Mouse (Mus musculus): Measurements from ENCODE around the gene Pard3.

The Pard3 gene

DNA sequence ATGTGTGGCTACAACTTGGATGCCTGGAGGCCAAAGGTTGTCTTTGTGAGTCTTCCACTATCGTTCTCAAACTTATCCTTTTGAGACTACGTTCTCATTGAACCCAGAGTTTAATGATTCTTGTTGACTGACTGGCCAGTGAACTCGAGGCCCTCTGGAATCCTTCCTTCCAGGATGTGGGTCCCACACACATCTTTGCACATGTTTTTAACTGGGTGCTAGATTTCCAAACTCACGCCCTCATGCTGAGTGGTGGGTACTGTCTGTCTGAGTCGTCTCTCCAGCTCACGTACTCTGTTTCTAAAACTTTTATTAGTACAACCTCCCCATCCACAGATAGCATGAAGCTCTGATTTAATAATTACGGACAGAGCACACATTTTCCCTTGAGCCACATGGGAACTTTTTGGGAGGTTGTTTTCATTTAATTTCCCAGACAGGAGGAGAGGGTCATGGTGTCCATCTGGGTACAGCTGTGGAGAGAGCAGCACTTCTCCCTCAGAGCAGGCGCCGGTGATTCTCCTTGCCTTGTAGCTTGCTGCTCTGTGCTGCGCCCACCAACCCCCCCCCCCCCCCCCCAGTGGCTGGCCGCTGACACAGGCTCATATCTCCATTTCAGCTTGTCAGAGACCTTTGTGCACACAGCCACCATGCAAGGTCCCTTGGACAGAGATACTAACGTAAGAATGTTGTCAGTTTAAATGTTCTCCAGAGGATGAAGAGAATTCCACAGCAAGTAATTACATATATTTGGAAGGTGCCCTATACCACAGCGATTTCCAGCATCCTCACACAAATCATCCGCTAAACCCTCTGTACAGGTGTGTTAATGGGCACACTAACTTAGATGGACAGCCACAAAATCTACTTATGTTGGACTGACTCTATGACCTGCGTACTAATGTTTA lies 165.9 kb downstream of the Pard3 start:
- no peak for DNase-seq (ENCODE audit: low read depth, low spot score)

DNA sequence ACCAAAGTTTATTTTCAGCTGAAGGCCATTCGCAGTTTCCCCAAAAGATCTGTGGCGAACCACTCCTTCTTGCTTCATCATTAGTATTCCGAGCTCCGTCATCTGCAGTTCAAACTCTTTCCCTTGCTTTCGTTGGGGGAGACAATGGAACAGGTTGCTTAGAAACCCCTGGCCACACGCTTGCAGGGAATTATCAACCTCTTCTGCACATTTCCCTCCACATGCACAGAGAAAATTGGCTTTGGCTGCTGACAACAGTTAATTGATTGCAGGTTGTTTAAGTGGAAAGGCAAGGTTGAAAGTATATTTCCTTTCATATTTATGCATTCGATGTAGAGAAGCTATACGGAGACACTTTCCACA lies 166.5 kb downstream of the Pard3 start:
- DNase-seq (ENCODE audit: low read depth, low spot score) = no peak

DNA sequence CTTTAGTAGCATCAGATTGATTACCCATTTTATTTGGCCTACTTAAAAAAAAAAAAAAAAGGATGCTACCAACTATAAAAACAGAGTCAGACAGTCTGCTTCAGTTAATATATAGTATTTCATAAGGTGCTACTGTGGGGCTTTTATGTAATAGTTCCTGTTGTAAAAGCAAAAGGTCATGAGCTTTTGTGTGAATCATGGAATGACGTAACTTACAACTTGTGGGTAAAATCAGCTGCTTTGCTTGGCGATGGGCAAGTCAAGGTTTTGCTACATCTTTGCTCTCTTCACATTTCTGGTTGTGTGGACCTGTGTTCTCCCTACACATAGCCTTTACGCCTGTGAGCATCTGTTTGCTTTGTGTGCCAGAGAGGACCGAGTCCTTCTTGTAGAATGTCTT lies 179.7 kb downstream of the Pard3 start:
- no peak for DNase-seq (ENCODE audit: low read depth, low spot score)

DNA sequence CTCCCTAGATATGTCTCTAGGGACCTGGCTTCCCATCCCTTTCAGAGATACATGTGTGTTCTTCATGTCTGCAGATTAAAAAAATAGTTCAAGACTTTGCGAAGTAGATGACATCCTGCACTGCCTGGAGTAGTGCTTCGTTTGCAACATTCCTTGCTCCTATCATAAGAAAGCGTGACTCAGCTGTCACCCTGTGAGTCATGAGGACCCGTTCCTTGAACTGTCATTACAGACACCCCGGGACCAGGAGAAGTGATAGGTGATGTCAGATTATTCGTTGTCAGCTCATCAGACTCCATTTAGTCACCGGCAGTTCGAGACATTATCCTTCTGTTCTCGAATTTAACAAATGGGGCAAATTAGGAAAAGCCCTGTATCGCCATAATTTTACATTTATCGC lies 180.1 kb downstream of the Pard3 start:
- DNase-seq (ENCODE audit: low read depth, low spot score) = peak; percentile 56

DNA sequence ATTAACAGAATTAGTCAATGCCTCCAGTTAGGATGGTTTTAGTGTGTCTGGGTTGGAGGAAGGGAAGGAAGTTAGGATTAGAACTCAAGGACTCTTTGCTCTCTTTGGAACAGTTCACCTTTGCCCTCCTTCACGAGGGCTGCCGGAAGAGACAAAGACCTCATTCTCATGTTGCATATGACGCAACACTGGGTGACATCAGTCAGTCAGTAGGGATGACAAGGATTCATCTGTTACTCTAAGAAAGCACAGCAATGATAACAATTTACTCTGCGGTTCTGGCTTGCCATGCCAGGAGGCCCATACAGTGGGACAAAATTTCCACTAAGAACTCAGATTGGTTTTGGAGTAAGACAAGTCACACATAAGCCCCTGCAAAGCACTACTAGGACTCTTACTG lies 187.1 kb downstream of the Pard3 start:
- peak; percentile 49 for DNase-seq (ENCODE audit: low read depth, low spot score)

DNA sequence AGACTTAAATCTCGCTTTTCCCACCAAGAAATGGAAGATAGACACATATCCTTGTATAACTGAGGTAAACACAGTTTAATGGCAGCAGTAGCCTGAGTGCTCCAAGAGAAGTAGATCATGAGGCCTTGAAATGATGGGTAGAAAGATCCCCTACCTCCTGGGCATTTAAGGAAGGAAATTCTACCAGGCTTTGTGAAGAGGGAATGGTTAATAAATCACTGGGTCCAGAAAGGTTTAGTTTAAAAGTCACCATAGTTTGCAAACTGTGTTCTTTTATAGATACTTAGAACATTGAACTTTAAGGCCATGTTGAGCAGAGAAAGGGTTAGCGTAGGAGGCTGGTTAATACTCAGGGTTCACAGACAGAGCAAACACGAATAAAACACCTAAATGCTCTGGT lies 187.8 kb downstream of the Pard3 start:
- DNase-seq (ENCODE audit: low read depth, low spot score) = no peak

DNA sequence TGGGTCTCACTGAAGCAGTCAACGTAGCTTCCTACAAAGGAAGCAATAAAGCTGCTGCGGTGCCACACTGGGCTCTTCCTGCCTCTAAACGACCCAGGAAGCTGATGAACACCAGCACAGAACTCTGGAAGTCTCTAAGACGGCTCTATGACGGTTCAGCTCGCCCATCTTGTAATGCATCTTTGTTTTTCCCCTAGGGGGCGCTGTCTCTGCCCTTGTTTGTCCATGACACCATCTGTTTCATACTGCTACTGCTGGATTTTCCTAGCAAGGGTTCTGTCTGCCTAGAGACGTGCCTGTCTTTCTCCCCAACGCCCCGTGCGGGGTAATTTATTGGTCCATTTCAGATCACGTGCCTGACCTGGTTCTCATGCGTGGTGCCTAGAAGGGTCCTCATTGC lies 188.3 kb downstream of the Pard3 start:
- DNase-seq (ENCODE audit: low read depth, low spot score) = no peak

DNA sequence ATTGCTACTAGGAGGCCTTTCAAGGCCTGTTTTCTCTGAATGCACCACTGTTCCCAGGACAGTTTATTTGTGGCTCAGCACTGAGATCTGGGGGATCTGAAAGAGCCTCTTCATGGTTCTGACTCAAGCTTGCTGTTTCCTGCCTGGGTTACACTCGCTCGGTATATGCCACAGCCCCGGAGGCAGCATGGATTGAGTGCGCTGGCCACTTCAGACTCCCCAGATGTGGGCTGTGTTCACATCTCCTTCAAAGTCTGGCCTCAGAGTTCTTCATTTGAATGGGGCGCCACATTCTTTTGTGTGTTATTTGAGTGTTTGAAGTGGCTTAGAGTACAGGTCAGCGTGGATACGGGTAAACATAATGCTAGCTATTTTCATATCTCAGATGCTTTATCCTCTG lies 190.9 kb downstream of the Pard3 start:
- DNase-seq (ENCODE audit: low read depth, low spot score) = peak; percentile 47

DNA sequence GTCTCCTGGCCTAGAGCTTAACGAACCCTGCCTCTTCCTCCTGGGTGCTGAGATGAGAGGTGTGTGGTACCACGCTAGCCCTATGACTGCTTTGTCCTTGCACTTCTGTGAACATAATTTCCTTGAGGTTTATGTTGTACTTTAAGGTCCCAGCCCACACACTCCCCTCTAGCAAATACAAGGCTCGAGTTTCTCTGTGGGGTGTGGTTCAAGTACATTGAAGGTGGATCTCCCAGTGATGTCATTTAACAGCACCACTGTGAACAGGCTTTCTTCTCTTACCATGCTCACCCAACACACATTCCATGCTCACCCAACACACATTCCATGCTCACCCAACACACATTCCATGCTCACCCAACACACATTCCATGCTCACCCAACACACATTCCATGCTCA lies 193.4 kb downstream of the Pard3 start:
- no peak for DNase-seq (ENCODE audit: low read depth, low spot score)

DNA sequence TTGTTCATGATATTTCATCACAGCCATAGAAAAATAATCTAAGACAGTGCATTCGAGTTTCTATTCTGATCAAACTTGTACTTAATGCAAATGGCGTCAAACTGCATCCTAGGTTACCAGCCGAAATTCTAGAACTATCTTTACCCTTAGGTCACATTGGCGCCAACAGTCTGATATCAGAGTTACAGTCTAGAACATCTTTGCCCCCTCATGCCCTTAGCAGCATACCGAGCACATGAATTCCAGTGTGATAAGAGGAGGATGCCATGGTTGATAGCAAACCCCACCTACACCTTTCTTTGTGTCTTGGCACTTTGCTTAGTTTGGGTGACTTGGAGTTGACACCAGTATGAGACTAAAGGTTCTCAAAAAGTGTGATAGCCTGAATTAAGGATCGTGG lies 197.4 kb downstream of the Pard3 start:
- no peak for DNase-seq (ENCODE audit: low read depth, low spot score)

DNA sequence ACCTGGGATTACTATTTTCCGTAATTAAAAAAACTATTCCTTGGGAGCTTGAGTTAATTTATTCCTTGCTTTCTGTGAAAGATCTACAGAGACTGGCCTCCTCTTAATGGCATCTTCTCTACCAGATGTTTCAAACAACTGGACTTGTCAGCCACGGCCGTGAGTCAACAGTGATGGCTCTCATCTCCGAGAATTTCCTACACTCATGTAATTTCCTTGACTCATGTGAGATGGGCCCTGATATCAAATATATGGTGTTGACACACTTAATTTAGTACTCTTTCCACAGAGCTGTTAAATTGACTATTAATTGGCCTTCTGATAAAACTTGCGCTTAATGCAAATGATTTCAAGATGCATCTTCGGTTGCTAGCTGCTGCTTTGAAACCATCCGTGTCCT lies 198.3 kb downstream of the Pard3 start:
- no peak for DNase-seq (ENCODE audit: low read depth, low spot score)

DNA sequence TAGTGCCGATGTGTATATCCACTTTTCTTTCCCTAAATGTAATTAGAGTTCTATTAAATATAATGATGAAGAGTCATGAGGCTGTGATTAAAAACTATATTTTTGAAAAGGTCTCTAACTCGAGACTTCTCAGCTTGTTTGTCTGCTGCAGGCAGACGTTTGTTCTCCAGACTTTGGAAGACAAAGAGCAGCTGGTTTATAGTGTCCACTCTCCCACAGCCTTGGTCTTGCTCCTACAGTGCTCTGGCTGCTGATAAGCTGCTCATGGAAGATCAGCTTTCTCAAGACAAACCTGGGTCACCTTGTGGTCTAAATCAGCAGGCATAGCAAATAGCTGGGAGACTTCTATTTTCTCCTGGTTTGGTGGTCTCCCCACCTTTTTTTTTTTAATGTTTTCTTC lies 198.7 kb downstream of the Pard3 start:
- no peak for DNase-seq (ENCODE audit: low read depth, low spot score)

DNA sequence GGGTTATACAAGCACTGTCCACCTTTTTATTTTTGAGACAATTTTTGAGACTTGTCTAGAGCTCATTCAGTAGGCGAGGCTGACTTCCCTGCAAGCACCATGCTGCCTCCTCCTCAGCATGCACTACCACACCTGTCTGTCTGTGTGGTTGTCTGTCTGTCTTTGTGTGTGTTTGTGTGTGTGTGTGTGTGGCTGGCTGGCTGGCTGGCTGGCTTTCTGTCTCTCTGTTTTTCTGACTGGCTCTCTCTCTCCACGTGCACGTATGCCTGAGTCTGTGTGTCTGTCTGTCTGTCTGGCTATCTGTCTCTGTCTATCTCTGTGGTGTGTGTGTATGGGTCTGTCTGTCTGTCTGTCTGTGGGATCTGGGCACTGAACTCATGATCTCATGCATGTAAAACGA lies 199.2 kb downstream of the Pard3 start:
- DNase-seq (ENCODE audit: low read depth, low spot score) = no peak

DNA sequence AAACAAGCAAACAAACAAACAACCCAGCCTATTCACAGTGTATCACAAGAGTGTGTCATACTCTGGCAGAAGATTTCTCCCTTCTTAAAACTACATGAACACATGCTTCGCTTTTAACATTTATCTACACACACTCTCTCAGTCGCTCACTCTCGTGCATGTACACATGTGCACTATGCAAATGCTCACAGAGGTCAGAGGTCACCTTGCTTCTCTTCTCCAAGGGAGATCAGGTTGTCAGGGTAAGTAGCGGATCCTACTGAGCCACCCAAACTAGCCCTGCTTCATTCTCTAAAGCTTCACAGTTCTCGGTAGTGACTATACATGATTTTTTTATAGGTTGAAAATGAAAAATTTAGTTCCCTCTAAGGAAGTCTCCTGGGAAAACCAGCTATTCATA lies 199.8 kb downstream of the Pard3 start:
- no peak for DNase-seq (ENCODE audit: low read depth, low spot score)

DNA sequence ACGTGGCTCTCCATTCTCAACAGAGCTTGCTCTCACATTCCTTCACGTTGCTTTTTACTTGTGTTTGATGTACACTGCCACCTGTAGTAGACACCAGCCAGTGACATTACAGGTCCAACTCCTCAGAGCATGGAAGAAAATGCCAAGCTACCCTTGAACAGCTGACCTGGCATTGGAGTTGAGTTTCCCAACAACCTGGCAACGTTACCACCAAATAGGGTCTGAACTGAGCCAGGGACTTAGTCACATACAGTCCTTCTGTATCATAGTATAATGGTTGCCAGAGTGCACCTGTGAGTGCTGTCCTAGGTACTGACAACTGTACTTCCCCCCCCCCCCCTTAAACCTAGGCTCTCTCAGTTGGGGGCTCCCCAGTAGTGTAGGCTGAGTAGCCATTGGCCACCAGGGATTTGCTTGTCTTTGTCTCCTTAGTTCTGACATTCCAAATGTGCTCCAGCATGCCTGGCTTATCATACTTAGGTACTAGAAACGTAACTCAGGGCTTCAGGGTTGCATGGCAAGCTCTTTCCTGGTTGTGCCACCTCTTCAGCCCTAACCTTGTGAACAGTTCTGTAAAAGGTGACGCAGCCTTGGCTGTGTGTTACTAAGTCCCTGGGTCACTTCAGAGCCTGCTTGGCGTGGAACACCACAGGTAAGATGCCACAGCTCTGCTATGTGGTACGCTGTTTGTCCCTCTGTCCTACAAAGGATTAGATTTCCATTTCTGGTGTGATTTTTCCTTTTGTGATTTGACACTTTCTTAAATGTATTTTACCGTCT lies 201.2 kb downstream of the Pard3 start:
- DNase-seq (ENCODE audit: low read depth, low spot score) = no peak

DNA sequence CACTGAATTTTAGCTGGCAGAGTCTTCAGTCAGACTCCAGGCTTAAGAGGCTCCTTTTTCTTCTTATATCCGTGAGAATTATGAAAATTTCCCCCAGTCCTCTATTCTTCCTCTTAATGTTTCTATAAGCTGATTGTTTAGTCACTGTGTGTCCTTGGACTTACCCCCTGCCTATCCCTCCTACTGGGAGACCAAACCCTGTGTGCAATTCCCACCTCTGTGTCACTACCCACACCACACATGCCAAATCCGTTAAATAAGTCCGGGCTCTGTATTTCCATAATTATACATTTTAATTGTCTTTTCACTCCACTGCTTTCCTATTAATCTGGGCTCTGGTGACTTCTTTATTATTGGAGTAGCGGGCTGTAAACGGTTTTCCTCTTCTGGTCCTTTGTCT lies 203.1 kb downstream of the Pard3 start:
- DNase-seq (ENCODE audit: low read depth, low spot score) = no peak

DNA sequence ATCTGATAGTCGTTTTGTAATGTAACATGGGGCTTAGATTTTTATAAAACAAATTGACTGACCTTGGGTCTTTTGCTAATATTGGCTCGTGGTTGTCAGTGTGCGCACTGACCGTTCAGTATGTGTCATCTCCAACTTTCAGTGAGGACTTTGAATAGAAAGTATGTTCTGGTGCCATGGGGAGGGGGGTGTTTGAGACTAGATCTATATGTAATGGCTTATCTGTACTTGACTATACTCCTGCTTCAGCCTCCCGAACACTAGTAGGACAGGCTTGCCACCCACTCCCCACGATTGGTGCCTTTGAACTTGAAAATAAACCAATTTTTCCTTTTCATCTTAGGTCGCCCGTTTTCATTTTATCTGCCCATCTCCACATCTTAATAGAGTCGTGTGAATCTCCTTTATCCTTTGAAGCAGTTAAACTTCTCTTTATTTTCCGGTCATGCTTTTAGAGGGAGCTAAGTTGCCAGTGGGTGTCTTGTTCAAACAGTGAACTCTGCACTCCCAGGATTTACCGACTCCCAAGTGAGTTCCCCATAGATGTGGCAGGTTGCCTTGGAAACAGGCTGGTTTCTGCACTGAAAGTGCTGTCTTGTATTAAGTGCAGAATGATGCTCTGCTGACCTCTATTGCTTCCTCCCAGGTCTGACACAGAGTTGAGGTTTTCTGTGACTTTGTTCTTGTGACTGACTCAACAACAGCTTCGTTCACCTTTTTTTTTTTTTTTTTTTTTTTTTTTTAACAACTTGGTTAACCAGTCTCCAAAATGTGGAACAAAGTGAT lies 204.7 kb downstream of the Pard3 start:
- DNase-seq (ENCODE audit: low read depth, low spot score) = peak; percentile 76

DNA sequence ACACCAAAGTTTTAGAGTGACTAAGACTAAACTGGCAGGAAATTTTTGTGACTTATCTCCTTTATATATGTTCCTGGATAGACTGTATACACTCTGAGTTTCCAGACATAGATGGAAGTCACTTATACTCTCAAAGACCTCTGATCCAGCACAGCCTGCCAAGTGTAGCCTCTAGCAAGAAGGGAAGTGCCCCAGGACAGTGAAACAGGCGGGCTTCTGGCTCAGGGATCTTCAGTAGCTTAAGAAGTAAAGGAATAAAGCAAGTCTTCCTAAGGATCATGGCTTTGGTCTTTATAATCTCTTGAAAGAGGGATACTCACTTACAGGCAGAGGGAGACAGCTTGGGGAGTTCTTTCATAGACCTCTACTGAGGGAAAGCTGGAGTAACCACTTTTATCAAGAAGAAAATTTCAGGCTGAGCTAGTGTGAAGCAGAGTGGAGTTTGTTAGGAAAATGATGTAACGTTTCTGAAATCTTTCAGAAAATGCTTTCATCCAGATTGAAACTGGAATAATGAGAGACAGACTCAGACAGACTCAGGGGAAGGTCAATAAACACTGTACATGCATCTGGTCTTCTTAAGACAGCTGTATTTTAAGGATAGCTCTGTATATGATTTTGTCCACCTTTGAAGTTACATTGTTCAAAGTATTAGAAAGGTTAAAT lies 205.5 kb downstream of the Pard3 start:
- DNase-seq (ENCODE audit: low read depth, low spot score) = no peak

DNA sequence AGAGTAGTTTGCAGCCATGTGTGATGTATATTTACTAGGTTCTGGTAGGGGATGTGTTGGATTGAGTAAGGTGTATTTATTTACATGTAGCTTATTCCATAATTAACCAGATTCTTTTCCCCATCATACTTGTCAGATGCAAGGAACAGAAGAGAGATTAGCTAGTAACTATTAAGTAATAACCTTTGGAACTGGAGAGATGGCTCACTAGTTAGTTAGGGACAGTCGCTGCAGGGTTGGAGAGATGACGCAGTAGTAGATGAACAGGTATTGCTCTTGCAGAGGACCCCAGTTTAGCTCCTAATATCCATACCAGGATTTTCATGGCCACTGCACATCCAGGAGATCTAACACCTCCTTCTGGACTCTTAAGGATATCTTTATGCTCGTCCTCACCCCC lies 207.5 kb downstream of the Pard3 start:
- no peak for DNase-seq (ENCODE audit: low read depth, low spot score)

DNA sequence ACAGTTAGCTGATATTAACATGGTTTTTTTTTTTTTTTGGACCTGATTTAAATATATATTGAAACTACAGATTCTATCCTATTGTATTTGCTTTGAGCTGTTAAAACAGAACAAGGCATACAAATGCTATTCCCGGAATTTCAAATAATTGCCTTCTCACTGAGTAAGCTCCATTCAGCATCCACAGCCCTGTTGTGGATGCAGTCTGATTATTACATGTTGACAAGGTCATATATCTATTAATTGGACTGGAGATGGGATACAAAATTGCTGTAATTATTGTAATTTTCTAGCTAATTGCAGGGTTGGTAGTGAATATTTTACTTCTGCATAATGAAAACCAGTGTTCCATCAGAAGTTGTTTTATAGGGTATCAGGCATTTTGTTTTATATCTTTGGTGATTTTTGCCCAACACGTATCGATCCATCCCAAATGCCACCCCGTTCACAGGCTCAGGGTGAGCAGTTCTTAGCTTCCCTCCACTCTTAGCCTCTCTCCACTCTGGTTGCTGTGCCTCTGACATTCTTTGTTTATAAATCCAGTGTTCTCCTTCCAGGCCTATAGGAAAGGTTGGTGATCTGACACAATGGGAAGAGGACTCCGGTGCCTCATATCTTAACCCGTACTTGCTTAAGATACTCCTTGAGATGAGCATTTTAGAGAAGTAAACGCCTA lies 216.7 kb downstream of the Pard3 start:
- no peak for DNase-seq (ENCODE audit: low read depth, low spot score)

DNA sequence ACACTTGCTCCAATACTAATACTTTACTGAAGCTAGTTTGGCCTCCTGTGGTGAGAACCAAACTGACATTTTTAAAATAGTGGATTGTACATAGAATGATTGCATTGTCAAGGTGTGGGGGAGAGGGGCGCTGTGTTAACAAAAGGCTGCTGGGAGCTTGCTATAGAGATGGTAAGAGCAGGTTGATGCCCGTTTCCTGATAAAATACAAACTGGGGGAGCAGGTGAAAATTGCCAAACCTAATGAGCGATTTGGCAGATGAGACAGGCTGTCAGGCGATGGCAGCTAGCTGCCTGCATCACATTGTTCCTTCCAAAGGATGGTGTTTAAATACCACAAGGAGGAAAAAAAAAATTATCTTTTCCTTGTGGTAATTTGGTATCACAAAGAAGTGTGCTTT lies 217.3 kb downstream of the Pard3 start:
- DNase-seq (ENCODE audit: low read depth, low spot score) = no peak
